Mouse (Mus musculus) CH12.LX (cell line): ENCODE measurements around the gene Epop.
"Not testable (repeated sequence)": the region's sequence is repeated elsewhere in the genome, so short reads cannot be mapped to it uniquely, and the experiment has no call there.

ENCODE experiments used
- CTCF ChIP-seq, 2 experiments: IDR thresholded peaks in 1 of 2; conservative IDR thresholded peaks in 1 of 2; 2 replicates each; pipeline ENCODE4 v1.5.1; 2011 to 2012; ENCODE audit warnings: low read depth in 2 of 2, low read length in 2 of 2, improper control_type of control experiment in 1 of 2, inconsistent platforms in 1 of 2, mild to moderate bottlenecking in 1 of 2, moderate library complexity in 1 of 2
- EP300 ChIP-seq: IDR thresholded peaks from 2 replicates; pipeline ENCODE4 v1.6.1; 2011; ENCODE audit warnings: low read length, improper control_type of control experiment
- HCFC1 ChIP-seq: IDR thresholded peaks from 2 replicates; pipeline ENCODE4 v1.6.1; 2012; ENCODE audit warnings: low read depth, mild to moderate bottlenecking, inconsistent platforms, low read length, improper control_type of control experiment
- KAT2A ChIP-seq: IDR thresholded peaks from 2 replicates; pipeline ENCODE4 v1.6.1; 2012; ENCODE audit warnings: low read length, improper control_type of control experiment, inconsistent platforms; ENCODE audit not compliant: insufficient replicate concordance
- MAFK ChIP-seq: IDR thresholded peaks from 2 replicates; pipeline ENCODE4 v1.6.1; 2011; ENCODE audit warnings: low read length, improper control_type of control experiment; ENCODE audit not compliant: insufficient replicate concordance
- MAX ChIP-seq: IDR thresholded peaks from 2 replicates; pipeline ENCODE4 v1.6.1; 2011; ENCODE audit warnings: low read length, improper control_type of control experiment
- MEF2A ChIP-seq: IDR thresholded peaks from 2 replicates; pipeline ENCODE4 v1.6.1; 2014; ENCODE audit warnings: low read depth, mild to moderate bottlenecking, inconsistent platforms, low read length, improper control_type of control experiment, borderline replicate concordance
- NRF1 ChIP-seq: IDR thresholded peaks from 2 replicates; pipeline ENCODE4 v1.6.1; 2014; ENCODE audit warnings: low read depth, mild to moderate bottlenecking, inconsistent platforms, low read length, improper control_type of control experiment, moderate library complexity
- POLR2A ChIP-seq: IDR thresholded peaks from 2 replicates; pipeline ENCODE4 v1.6.1; 2011; ENCODE audit warnings: low read depth, mild to moderate bottlenecking, improper control_type of control experiment, low read length
- USF2 ChIP-seq: conservative IDR thresholded peaks from 2 replicates; pipeline ENCODE4 v1.6.1; 2011; ENCODE audit warnings: low read depth, low read length, improper control_type of control experiment
- ZC3H11A ChIP-seq: IDR thresholded peaks from 2 replicates; pipeline ENCODE4 v1.6.1; 2012; ENCODE audit warnings: low read depth, mild to moderate bottlenecking, inconsistent platforms, low read length, improper control_type of control experiment
- ZNF384 ChIP-seq: IDR thresholded peaks from 2 replicates; pipeline ENCODE4 v1.6.1; 2012; ENCODE audit warnings: low read depth, low read length, improper control_type of control experiment, inconsistent platforms

DNA sequence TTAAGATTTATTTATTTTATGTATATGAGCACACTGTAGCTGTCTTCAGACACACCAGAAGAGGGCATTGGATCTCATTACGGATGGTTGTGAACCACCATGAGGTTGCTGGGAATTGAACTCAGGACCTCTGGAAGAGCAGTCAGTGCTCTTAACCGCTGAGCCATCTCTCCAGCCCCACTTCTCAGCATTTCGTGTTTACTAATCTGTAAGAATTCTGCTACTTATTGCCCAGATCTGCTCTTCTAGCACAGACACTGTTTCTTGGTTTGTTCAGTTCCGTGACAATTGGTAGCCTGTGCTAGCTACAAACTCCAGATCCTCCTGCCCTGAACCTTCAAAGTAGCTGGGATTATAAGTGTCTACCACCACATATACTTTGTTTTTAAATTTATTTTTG is 2.9 kb upstream of the Epop start:
- not testable (repeated sequence) for TF ChIP-seq CTCF (conservative IDR thresholded peaks at IDR 0.05 in 1 of 2, IDR thresholded peaks at IDR 0.05 in 1 of 2; ENCODE audit: low read depth in 2 of 2, low read length in 2 of 2); POLR2A; MEF2A; MAX; ZC3H11A; NRF1; USF2; KAT2A; EP300; MAFK; ZNF384; HCFC1
